Mouse (Mus musculus) limb, embryonic 11.5 days (tissue): ENCODE results near the gene Gm29666. TPM values are rescaled to one million over a fixed set of nuclear protein-coding genes. Genes with fewer than 3 reads are reported as not detected.

Experiments
- microRNA-seq: library from miRNA; unstranded; fragments of <30 nt; microRNA quantifications from one replicate; pipeline ENCODE4, GENCODE M21; 2016
- polyA plus RNA-seq: library from polyadenylated mRNA; unstranded; fragments of >200 nt; fragmentation: Nextera tagmentation; extraction: Ambion mirVana; gene quantifications from 2 replicates; pipeline ENCODE4 v1.2.1, GENCODE M21; 2014

Gm29666 gene
- polyA plus RNA-seq, 1 experiment from 2014 or later = 0.69 TPM

Small RNA genes lying within 50 kb of the gene (microRNA-seq; reads per million reads assigned to microRNA genes)
- gene Mir1249 = 14.3 reads per million, percentile 24 among the genes with 10 or more reads in this experiment

Other genes starting within 250 kb of the Gm29666 start
- gene Arhgap8, start 200.0 kb downstream of the Gm29666 start, polyA plus RNA-seq = 3.1 and 5.2 TPM in 2 replicates
- 1.9 TPM in 2 replicates for gene Phf21b, start 64.0 kb downstream of the Gm29666 start, polyA plus RNA-seq
- 64.8 and 73.1 TPM in 2 replicates for gene Nup50, start 3.4 kb upstream of the Gm29666 start, polyA plus RNA-seq
- 9.5 and 19.4 TPM in 2 replicates for gene 5031439G07Rik, start 68.5 kb upstream of the Gm29666 start, polyA plus RNA-seq
- not detected in 2 replicates for gene Upk3a, start 97.1 kb upstream of the Gm29666 start, polyA plus RNA-seq
- gene Fam118a, start 108.9 kb upstream of the Gm29666 start, polyA plus RNA-seq = 23.2 and 27.0 TPM in 2 replicates
- 0.04 and 0.06 TPM in 2 replicates for gene Smc1b, start 211.9 kb upstream of the Gm29666 start, polyA plus RNA-seq
- gene Ribc2, start 212.0 kb upstream of the Gm29666 start, polyA plus RNA-seq = 0.95 TPM in 2 replicates